Mouse (Mus musculus) heart, embryonic 14.5 days (tissue): ENCODE measurements around the gene Ahdc1. TPM values are rescaled to one million over a fixed set of nuclear protein-coding genes. Genes with fewer than 3 reads are reported as not detected.

Experiments used
- polyA plus RNA-seq: library from polyadenylated mRNA; unstranded; fragments of >200 nt; fragmentation: Nextera tagmentation; extraction: Ambion mirVana; gene quantifications from 2 replicates; pipeline ENCODE4 v1.2.1, GENCODE M21; 2014

Gene Ahdc1
- polyA plus RNA-seq, 1 experiment from 2014 or later, result 9.0 TPM

Other genes with a start within 250 kb of the Ahdc1 start
- 74.3 and 78.8 TPM in 2 replicates for gene Rpa2, start 242.9 kb upstream of the Ahdc1 start, polyA plus RNA-seq
- 1.2 and 1.7 TPM in 2 replicates for gene Themis2, start 214.9 kb upstream of the Ahdc1 start, polyA plus RNA-seq
- 31.9 and 33.1 TPM in 2 replicates for gene Ppp1r8, start 168.1 kb upstream of the Ahdc1 start, polyA plus RNA-seq
- 60.2 and 64.0 TPM in 2 replicates for gene Stx12, start 126.8 kb upstream of the Ahdc1 start, polyA plus RNA-seq
- 40.9 and 44.9 TPM in 2 replicates for gene Fam76a, start 88.7 kb upstream of the Ahdc1 start, polyA plus RNA-seq
- 0.18 and 0.74 TPM in 2 replicates for gene Fgr, start 37.2 kb upstream of the Ahdc1 start, polyA plus RNA-seq
- gene Wasf2, start 119.2 kb downstream of the Ahdc1 start, polyA plus RNA-seq, result 50.7 and 68.6 TPM in 2 replicates
- gene Cd164l2, start 200.9 kb downstream of the Ahdc1 start, polyA plus RNA-seq, result 0.42 and 0.82 TPM in 2 replicates
- gene Gpr3, start 201.3 kb downstream of the Ahdc1 start, polyA plus RNA-seq, result 0.20 and 0.58 TPM in 2 replicates
- gene Map3k6, start 229.6 kb downstream of the Ahdc1 start, polyA plus RNA-seq, result 1.6 and 2.3 TPM in 2 replicates